Mouse (Mus musculus) monocyte, adult 5-6 weeks (primary cell): Measurements from ENCODE around the gene Zfp513. TPM values are rescaled to one million over a fixed set of nuclear protein-coding genes. Genes with fewer than 3 reads are reported as not detected.

Experiments used
- ATAC-seq: fragments of 153-309, 156-312 bp; replicated peaks from 2 replicates; pipeline ENCODE4 v1.8.0; 2017; ENCODE audit warnings: mild to moderate bottlenecking; ENCODE audit not compliant: low TSS enrichment, insufficient number of reproducible peaks, severe bottlenecking, poor library complexity, low FRiP score
- total RNA-seq: library from RNA; stranded (forward); fragments of 200-1000, 200-491, 200-594 nt; gene quantifications from 3 replicates; pipeline ENCODE4 v1.2.3, GENCODE M21; 2017

Zfp513 gene
- total RNA-seq, 1 experiment from 2014 or later: 16.0 TPM

GRCm38 (mm10) chr5:31183678-31184077 lies 18.4 kb downstream of the Zfp513 start:
- no peak for ATAC-seq

- ATAC-seq: no peak
These were observed 20.8 kb downstream of the Zfp513 start for GRCm38 (mm10) chr5:31181183-31181770.

GRCm38 (mm10) chr5:31179766-31180630 lies 22.1 kb downstream of the Zfp513 start, which contains the start of the genes Gm29609 and Gtf3c2:
TSS of gene Gm29609 (minus strand) at chr5:31179911.
TSS of gene Gtf3c2 (minus strand) at chr5:31180144.
- ATAC-seq: peak; percentile 89

GRCm38 (mm10) chr5:31179301-31179765 lies 22.8 kb downstream of the Zfp513 start:
- peak; percentile 38 for ATAC-seq

GRCm38 (mm10) chr5:31168630-31169029 lies 33.5 kb downstream of the Zfp513 start:
- ATAC-seq: no peak

GRCm38 (mm10) chr5:31164878-31165277 lies 37.2 kb downstream of the Zfp513 start:
- no peak for ATAC-seq

- ATAC-seq: no peak
These were observed 39.6 kb downstream of the Zfp513 start for GRCm38 (mm10) chr5:31162462-31162861.

- peak; percentile 92 for ATAC-seq
These were observed 48.0 kb downstream of the Zfp513 start, which contains the start of gene Mpv17 for GRCm38 (mm10) chr5:31154152-31154553. TSS of gene Mpv17 (minus strand) at chr5:31154251.

- ATAC-seq: no peak
These were observed 48.5 kb downstream of the Zfp513 start for GRCm38 (mm10) chr5:31153516-31154151.

- no peak for ATAC-seq
These were observed 50.4 kb downstream of the Zfp513 start for GRCm38 (mm10) chr5:31151746-31152145.

- no peak for ATAC-seq
These were observed 52.3 kb downstream of the Zfp513 start for GRCm38 (mm10) chr5:31149781-31150180.

Other genes starting within 250 kb of the Zfp513 start
- gene Preb, start 241.9 kb downstream of the Zfp513 start, total RNA-seq: 117 to 146 TPM (median 144 TPM) in 3 replicates
- 0.10 TPM in 1 of 3 replicates, not detected in the others for gene Tcf23, start 233.6 kb downstream of the Zfp513 start, total RNA-seq
- 44.7 to 61.4 TPM (median 49.9 TPM) in 3 replicates for gene Atraid, start 154.0 kb downstream of the Zfp513 start, total RNA-seq
- gene Slc5a6, start 153.4 kb downstream of the Zfp513 start, total RNA-seq: 0.38 to 3.7 TPM (median 3.0 TPM) in 3 replicates
- gene Cad, start 147.5 kb downstream of the Zfp513 start, total RNA-seq: 4.8 to 18.4 TPM (median 9.6 TPM) in 3 replicates
- not detected in 3 replicates for gene Dnajc5g, start 96.0 kb downstream of the Zfp513 start, total RNA-seq
- gene Slc30a3, start 94.1 kb downstream of the Zfp513 start, total RNA-seq: not detected in 3 replicates
- not detected in 3 replicates for gene Trim54, start 85.6 kb downstream of the Zfp513 start, total RNA-seq
- gene Ucn, start 63.5 kb downstream of the Zfp513 start, total RNA-seq: not detected in 3 replicates
- gene Mpv17, start 48.1 kb downstream of the Zfp513 start, total RNA-seq: 22.5 to 37.8 TPM (median 35.8 TPM) in 3 replicates
- 1.4 to 2.5 TPM (median 2.2 TPM) in 3 replicates for gene Gm29609, start 22.4 kb downstream of the Zfp513 start, total RNA-seq
- 42.4 to 80.2 TPM (median 50.2 TPM) in 3 replicates for gene Gtf3c2, start 22.2 kb downstream of the Zfp513 start, total RNA-seq
- gene Snx17, start 9.1 kb downstream of the Zfp513 start, total RNA-seq: 59.3 to 91.8 TPM (median 80.9 TPM) in 3 replicates
- gene Eif2b4, start 8.9 kb downstream of the Zfp513 start, total RNA-seq: 12.1 to 24.5 TPM (median 22.7 TPM) in 3 replicates
- 124 to 184 TPM (median 154 TPM) in 3 replicates for gene Ppm1g, start 18.4 kb upstream of the Zfp513 start, total RNA-seq
- 322 to 390 TPM (median 323 TPM) in 3 replicates for gene Nrbp1, start 38.6 kb upstream of the Zfp513 start, total RNA-seq
- gene Gm9970, start 38.9 kb upstream of the Zfp513 start, total RNA-seq: not detected in 3 replicates
- gene Krtcap3, start 49.4 kb upstream of the Zfp513 start, total RNA-seq: 2.5 to 14.9 TPM (median 12.9 TPM) in 3 replicates
- gene Ift172, start 88.8 kb upstream of the Zfp513 start, total RNA-seq: 18.6 to 39.4 TPM (median 21.2 TPM) in 3 replicates
- gene Fndc4, start 93.8 kb upstream of the Zfp513 start, total RNA-seq: 2.0 to 10.6 TPM (median 2.2 TPM) in 3 replicates
- not detected in 3 replicates for gene Gckr, start 95.1 kb upstream of the Zfp513 start, total RNA-seq